Mouse (Mus musculus) layer of hippocampus, adult 2 months (tissue): ENCODE results near the gene Rngtt. TPM values are rescaled to one million over a fixed set of nuclear protein-coding genes. Genes with fewer than 3 reads are reported as not detected.
"Not testable (repeated sequence)": the region's sequence is repeated elsewhere in the genome, so short reads cannot be mapped to it uniquely, and the experiment has no call there.

Experiments
- DNase-seq, 2 experiments: peaks; one replicate each; pipeline ENCODE4 v3.0.0; 2022; ENCODE audit warnings: low spot score in 2 of 2
- H3K27ac ChIP-seq: fragments of 200-600 bp; 2 replicates; pipeline ENCODE4 v1.8.1; 2022
- H3K4me3 ChIP-seq: fragments of 200-600 bp; 2 replicates; pipeline ENCODE4 v1.8.1; 2022; ENCODE audit warnings: mild to moderate bottlenecking
- CTCF ChIP-seq: fragments of 200-600 bp; conservative IDR thresholded peaks from 2 replicates; pipeline ENCODE4 v1.8.1; 2022; ENCODE audit warnings: antibody characterized with exemption, mild to moderate bottlenecking, moderate library complexity
- total RNA-seq, 2 experiments: library from RNA; stranded (reverse); gene quantifications; 2 replicates each; pipeline ENCODE4 v1.2.3; 2021

Rngtt gene
- total RNA-seq, 2 experiments from 2014 or later: 29.4 to 30.0 TPM

DNA sequence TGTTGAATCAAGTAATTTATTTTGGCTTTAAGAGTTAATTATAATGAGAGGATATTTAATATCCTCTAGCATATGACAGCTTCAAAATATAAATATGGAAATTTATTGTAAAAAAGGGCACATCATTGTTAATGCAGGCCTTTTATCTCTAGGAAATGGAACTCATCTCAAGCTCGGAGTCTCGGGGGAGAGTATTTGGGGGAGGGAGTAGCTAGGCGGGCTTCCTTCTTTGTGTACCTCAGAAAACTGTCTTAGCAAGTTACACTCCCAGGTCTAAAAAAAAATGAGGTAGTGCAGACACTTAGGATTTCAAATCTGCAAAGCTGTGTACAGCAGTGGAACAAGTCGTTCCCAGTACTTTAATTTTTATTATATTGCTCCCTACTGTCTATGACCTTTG, 104.7 kb downstream of the Rngtt start:
- H3K27ac ChIP-seq: no peak overlapping the region
- no peak overlapping the region for H3K4me3 ChIP-seq
- TF ChIP-seq CTCF: no peak
- no peak for DNase-seq

GRCm38 (mm10) chr4:33417391-33417790, 107.3 kb downstream of the Rngtt start:
- H3K4me3 ChIP-seq: no peak overlapping the region
- no peak for TF ChIP-seq CTCF
- no peak for DNase-seq
- no peak overlapping the region for H3K27ac ChIP-seq

DNA sequence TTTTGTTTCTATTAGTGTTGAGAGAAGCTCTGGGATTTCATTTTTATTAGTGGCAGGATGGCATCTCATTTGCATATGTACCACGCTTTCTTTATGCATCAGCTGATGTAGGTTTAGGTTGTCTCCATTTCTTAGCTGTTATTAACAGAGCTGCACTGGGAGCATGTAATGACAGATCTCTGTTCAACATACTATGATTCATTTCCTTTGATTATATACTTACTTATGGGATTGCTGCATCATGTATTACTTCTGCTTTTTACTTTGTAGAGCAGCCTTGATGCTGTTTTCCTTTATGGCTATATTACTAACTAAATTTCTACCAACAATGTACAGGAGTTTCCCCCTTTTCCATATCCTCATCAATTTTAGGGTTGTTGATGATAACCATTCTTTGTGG, 109.5 kb downstream of the Rngtt start:
- no peak overlapping the region for H3K27ac ChIP-seq
- DNase-seq: no peak
- TF ChIP-seq CTCF: no peak
- no peak overlapping the region for H3K4me3 ChIP-seq

GRCm38 (mm10) chr4:33428856-33429255, 118.7 kb downstream of the Rngtt start:
- H3K27ac ChIP-seq: no peak overlapping the region
- TF ChIP-seq CTCF: no peak
- H3K4me3 ChIP-seq: no peak overlapping the region
- DNase-seq: no peak

DNA sequence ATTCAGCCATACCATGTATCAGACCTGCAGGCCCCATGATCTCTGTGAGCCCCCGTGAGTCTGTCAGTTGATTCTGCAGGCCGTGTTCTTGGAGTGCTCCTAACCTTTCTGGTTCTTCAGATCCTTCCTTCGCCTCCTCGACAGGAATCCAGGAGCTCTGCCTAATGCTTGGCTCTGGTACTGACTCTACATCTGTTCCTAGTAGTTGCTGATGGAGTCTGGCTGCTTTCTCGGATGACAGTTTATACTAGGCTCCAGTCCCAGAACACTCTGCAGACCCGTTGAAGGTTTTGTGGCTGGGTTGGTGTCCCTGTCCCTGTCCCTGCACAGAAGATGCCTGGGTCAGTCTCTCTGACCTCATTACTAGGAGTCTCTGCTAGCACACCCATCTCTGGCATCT, 131.8 kb downstream of the Rngtt start:
- DNase-seq: no peak
- TF ChIP-seq CTCF: no peak
- Histone ChIP-seq H3K27ac (0 out of 2 replicates have a peak overlapping the region, but pooled peaks have one; percentile 32), H3K4me3 (no peak overlapping the region)

GRCm38 (mm10) chr4:33446265-33446664, 136.2 kb downstream of the Rngtt start:
- H3K4me3 ChIP-seq: no peak overlapping the region
- no peak for TF ChIP-seq CTCF
- no peak for DNase-seq
- H3K27ac ChIP-seq: no peak overlapping the region

DNA sequence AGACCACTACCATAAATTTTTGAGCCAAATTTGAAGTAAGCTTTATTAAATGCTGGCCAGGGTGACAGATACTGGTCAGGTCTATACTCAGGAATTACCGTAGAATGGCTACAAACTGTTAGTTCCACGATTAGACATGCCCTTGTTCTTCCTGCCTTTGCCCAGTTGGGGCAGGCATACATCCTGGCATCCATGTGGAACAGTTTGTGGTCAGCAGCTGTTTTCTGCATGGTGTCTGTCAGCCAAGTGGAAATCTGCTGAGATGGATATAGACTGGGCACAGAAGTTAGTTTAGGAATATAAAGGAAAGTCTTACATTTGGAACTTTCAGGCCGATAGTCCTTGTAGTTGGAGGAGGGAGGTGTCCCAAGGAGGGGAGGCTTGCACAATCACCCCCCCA, 136.8 kb downstream of the Rngtt start:
- Histone ChIP-seq H3K4me3 (no peak overlapping the region), H3K27ac (no peak overlapping the region)
- DNase-seq: no peak
- no peak for TF ChIP-seq CTCF

DNA sequence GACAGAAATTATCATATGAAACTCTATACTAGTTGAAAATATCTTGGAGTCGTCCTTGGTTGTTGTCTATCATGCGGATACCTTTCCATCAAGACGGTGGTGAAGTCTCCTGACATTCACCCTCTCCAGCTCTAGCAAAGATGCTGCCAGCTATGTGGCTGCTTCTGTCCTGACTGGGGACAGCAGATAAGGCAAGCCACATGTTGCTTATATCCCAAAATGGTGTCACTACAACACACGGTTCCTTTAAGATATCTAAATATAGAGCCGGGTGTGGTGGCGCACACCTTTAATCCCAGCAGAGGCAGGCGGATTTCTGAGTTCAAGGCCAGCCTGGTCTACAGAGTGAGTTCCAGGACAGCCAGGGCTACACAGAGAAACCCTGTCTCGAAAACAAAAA, 140.2 kb downstream of the Rngtt start:
- not testable (repeated sequence) for DNase-seq, H3K27ac ChIP-seq, H3K4me3 ChIP-seq

GRCm38 (mm10) chr4:33459851-33460250, 149.7 kb downstream of the Rngtt start:
- no peak for DNase-seq
- Histone ChIP-seq H3K4me3 (no peak overlapping the region), H3K27ac (no peak overlapping the region)
- no peak for TF ChIP-seq CTCF

DNA sequence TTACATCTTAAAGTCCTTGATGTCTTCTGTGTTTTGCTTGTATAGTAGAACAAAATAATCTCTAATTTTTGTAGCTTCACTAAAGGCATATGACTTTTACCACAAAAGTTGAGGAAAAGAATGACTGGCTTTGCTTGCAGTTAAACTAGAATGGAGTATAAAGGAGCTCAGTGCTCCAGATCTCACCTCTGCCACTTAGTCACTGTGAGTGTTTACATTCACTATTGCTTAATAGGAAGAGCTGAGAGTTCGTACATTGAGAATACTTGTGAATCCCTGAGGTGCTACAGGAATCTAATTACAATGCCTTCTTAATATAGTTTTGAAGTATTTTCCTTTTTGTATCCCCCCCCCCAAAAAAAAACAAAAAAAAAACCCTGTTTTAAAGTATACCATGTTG, 154.3 kb downstream of the Rngtt start:
- TF ChIP-seq CTCF: no peak
- DNase-seq: no peak
- H3K4me3 ChIP-seq: no peak overlapping the region
- no peak overlapping the region for H3K27ac ChIP-seq

- no peak overlapping the region for H3K4me3 ChIP-seq
- no peak for DNase-seq
- H3K27ac ChIP-seq: no peak overlapping the region
- no peak for TF ChIP-seq CTCF
Observed at GRCm38 (mm10) chr4:33465871-33466270, 155.8 kb downstream of the Rngtt start.

GRCm38 (mm10) chr4:33466970-33467399, 156.9 kb downstream of the Rngtt start:
- DNase-seq: no peak
- no peak for TF ChIP-seq CTCF
- 0 out of 2 replicates have a peak overlapping the region, but pooled peaks have one; percentile 37 for H3K27ac ChIP-seq
- no peak overlapping the region for H3K4me3 ChIP-seq

DNA sequence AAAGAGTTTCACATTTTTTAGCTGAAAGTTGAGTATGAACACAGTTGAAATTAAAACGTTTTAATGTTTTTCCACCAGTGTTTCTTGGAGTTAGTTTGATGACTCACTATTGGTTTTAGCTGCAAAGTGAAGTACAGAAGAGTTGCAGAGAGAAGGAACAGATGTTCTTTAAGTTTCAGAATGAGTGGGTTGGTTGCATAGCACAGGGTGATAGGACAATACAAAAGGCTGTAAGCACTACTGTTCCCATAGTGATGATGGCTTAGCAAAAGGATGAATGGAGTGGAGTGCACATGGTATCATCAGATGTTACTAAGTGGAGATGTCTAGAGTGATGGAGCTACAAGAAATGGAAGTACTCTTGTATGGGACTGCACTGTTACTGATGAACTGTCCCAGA, 157.5 kb downstream of the Rngtt start:
- no peak for TF ChIP-seq CTCF
- peak in 1 of 2 experiments; percentile 44 for DNase-seq
- no peak overlapping the region for H3K4me3 ChIP-seq
- no peak overlapping the region for H3K27ac ChIP-seq

DNA sequence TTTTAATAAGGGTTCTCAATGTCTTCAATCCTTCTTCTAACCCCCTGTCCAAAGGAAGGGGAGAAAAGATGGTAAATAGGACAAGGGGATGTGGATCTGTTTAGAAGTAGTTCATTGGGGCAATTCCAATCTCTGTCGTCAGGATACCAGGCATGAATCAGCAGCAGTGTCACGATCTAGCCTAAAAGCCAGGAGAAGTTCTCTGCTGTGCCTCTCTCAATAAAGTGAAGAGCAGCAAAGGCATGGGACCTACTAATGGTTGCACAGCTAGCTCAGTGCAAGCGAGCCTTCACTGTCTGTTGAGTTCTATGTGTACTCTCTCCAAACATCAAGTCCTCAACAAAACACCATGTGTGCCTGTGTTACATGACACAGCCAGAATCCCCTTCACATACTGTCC, 158.0 kb downstream of the Rngtt start:
- Histone ChIP-seq H3K4me3 (no peak overlapping the region), H3K27ac (no peak overlapping the region)
- TF ChIP-seq CTCF: no peak
- no peak for DNase-seq
